Mouse (Mus musculus) neural tube, embryonic 11.5 days (tissue): ENCODE results near the gene Lrfn2. TPM values are rescaled to one million over a fixed set of nuclear protein-coding genes. Genes with fewer than 3 reads are reported as not detected.

Source experiments
- ATAC-seq: fragments of 200-750 bp; cut with Nextera tagmentation; 2 replicates; pipeline ENCODE4 v1.8.0; 2017; ENCODE audit warnings: moderate number of reproducible peaks, mild to moderate bottlenecking, moderate TSS enrichment, moderate library complexity; ENCODE audit not compliant: insufficient read depth, low FRiP score, low TSS enrichment
- DNase-seq: peaks from one replicate; pipeline ENCODE4 v3.0.0-alpha.2; 2015; ENCODE audit warnings: low spot score
- H3K27ac ChIP-seq: fragments of 300-500 bp; sonication (generic); 2 replicates; pipeline ENCODE4 v1.5.1; 2014; ENCODE audit warnings: low read depth, mild to moderate bottlenecking, low read length
- H3K27me3 ChIP-seq: fragments of 300-500 bp; sonication (generic); 2 replicates; pipeline ENCODE4 v1.6.1; 2014; ENCODE audit warnings: mild to moderate bottlenecking, low read length, mixed read lengths; ENCODE audit not compliant: control insufficient read depth, insufficient read depth
- H3K36me3 ChIP-seq: fragments of 300-500 bp; sonication (generic); 2 replicates; pipeline ENCODE4 v1.6.1; 2014; ENCODE audit warnings: mild to moderate bottlenecking, low read length, moderate library complexity, mixed read lengths; ENCODE audit not compliant: control insufficient read depth, insufficient read depth
- H3K4me1 ChIP-seq: fragments of 300-500 bp; sonication (generic); 2 replicates; pipeline ENCODE4 v1.6.1; 2014; ENCODE audit warnings: low read length, mixed read lengths; ENCODE audit not compliant: control insufficient read depth, insufficient read depth
- H3K4me2 ChIP-seq: fragments of 300-500 bp; sonication (generic); 2 replicates; pipeline ENCODE4 v1.6.1; 2014; ENCODE audit warnings: low read depth, mild to moderate bottlenecking, moderate library complexity
- H3K4me3 ChIP-seq: fragments of 300-500 bp; sonication (generic); 2 replicates; pipeline ENCODE4 v1.5.1; 2014; ENCODE audit warnings: low read depth, low read length
- H3K9ac ChIP-seq: fragments of 300-500 bp; sonication (generic); 2 replicates; pipeline ENCODE4 v1.6.1; 2014; ENCODE audit warnings: mild to moderate bottlenecking, low read length
- H3K9me3 ChIP-seq: fragments of 300-500 bp; sonication (generic); 2 replicates; pipeline ENCODE4 v1.6.1; 2016; ENCODE audit warnings: low read length; ENCODE audit not compliant: control insufficient read depth
- WGBS: fragments of 180-500 bp; shearing (Covaris S2); extraction: QIAGEN DNeasy Blood & Tissue Kit; methylation state at CpG from one replicate; pipeline ENCODE4 v1.1.7; 2014; 5-methylcytosine and 5-hydroxymethylcytosine counted together
- polyA plus RNA-seq: library from polyadenylated mRNA; unstranded; fragments of >200 nt; fragmentation: Nextera tagmentation; extraction: Ambion mirVana; gene quantifications from 2 replicates; pipeline ENCODE4 v1.2.1, GENCODE M21; 2014

Lrfn2 gene
- polyA plus RNA-seq, 1 experiment from 2014 or later, result 1.1 TPM

DNA sequence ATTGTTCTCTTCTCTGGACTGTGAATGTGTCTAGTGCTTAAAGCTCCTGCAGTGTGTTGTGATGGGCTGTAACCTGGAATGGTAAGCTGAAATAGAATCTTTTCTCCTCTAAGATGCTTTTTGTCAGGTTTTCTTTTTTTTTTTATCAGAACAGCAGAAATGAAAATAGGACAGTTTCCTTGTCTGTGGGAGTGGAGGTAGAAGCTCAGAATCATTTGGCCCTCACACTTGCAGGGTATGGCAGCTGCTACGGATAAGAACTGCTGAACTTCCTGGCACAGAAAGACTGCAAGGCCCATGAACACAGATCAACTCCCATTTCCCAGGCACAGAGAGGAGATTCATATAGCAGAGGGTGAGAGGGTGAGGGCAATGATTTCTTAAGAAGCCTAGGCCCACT is 19.1 kb downstream of the Lrfn2 start:
- Histone ChIP-seq H3K4me1 (peaks cover 7% of the 10 kb centered on the region; the same call in 1 of the 2 replicates), H3K9ac (no peak overlapping the region), H3K4me2 (no peak overlapping the region), H3K27ac (no peak overlapping the region), H3K9me3 (no peaks in the 10 kb centered on the region), H3K36me3 (no peaks in the 10 kb centered on the region), H3K4me3 (no peak overlapping the region), H3K27me3 (no peaks in the 10 kb centered on the region)
- 89% methylated on average over 1 of the region's 1 CpGs for WGBS
- no peak for DNase-seq
- no peak for ATAC-seq

DNA sequence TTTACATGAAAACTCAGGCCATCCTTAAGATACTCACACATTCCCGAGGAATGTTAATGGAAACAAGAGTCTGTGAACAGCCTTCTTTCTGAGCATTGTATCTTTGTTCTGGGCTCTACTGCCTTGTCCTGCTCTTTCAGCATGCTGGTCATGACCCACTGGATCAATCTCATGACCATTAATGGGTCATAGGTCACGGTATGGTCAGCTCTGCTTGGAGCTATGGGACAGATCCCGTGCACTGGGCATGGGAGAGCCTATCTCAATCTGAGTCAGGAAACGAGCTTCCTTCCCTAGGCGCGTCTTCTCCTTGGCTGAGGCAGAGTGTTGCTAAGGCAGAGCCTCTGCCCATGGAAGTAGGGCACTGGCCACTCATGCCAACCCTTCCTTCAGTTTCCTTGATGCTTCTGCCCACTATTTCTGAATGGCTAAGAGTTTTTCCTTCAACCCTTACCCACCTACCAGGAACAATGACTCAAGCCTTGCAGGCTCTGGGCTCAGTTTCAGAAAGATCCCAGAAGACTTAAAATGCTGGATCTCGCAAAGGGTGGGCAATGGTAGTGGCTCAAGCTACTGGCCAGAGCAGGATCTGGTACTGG is 24.0 kb downstream of the Lrfn2 start:
- no peaks in the 10 kb centered on the region for H3K36me3 ChIP-seq
- no peaks in the 10 kb centered on the region for H3K27me3 ChIP-seq
- no peaks in the 10 kb centered on the region for H3K9me3 ChIP-seq
- no peak overlapping the region for H3K4me3 ChIP-seq
- H3K27ac ChIP-seq, result no peak overlapping the region
- no peak overlapping the region for H3K9ac ChIP-seq
- H3K4me2 ChIP-seq, result no peak overlapping the region
- H3K4me1 ChIP-seq, result peaks cover 9% of the 10 kb centered on the region
- 76% methylated on average over 7 of the region's 7 CpGs for WGBS
- no peak for DNase-seq
- ATAC-seq, result no peak

DNA sequence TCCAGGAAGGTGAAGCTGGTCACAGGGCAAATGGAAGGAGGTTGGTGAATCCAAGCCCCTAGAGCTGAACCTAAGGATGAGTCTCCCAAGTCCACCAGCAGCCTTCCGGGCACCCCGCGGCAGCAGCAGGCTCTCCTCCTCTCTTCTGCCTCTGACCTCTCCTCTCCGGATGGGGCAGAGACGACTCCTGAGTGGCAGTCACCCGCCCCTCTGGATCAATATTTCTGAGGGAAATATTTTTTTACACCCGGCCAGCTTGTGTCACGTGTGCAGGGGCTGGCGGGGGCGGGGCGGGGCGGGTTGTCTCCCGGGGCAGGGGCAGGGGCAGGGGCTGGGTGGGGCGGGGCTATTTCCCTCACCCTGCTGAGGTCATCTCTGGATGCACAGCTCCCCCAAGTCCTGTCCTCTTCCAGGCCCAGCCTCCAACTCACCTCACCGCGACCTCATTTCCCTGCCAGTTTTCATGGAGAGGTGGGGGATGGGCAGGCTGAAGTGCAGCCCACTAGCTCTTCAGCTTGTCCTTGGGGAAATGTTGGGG is 28.1 kb downstream of the Lrfn2 start:
- no peaks in the 10 kb centered on the region for H3K27me3 ChIP-seq
- ATAC-seq, result peak; percentile 89
- H3K27ac ChIP-seq, result no peak overlapping the region
- WGBS, result 3% methylated on average over 16 of the region's 16 CpGs
- H3K36me3 ChIP-seq, result no peaks in the 10 kb centered on the region
- DNase-seq, result peak; percentile 82
- H3K4me3 ChIP-seq, result no peak overlapping the region
- no peak overlapping the region; the same call in 1 of the 2 replicates for H3K9ac ChIP-seq
- peak overlapping the region; percentile 31 for H3K4me2 ChIP-seq
- H3K9me3 ChIP-seq, result no peaks in the 10 kb centered on the region
- H3K4me1 ChIP-seq, result peaks cover 9% of the 10 kb centered on the region

DNA sequence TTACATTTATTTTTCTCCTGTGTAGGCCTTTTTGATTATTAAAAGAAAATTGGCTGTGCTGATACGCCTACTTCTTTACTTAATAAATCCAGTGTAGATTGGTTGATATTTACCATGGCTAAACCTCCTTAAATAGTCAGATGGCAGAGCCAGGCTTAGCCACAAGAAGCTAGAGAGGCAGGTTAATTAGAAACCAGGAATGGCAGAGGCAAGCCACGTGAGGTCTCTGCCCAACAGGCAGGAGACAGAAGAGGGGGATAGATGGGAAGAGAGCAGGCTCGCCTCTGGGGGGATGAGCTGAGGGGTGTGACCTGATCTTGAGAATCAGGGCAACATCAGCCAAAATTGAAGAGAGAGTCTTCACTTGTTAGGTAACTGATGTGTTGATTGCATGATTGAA is 30.5 kb downstream of the Lrfn2 start:
- H3K4me2 ChIP-seq, result no peak overlapping the region
- no peaks in the 10 kb centered on the region for H3K27me3 ChIP-seq
- ATAC-seq, result no peak
- H3K9ac ChIP-seq, result no peak overlapping the region
- no peaks in the 10 kb centered on the region for H3K9me3 ChIP-seq
- H3K4me3 ChIP-seq, result no peak overlapping the region
- DNase-seq, result no peak
- no peaks in the 10 kb centered on the region for H3K36me3 ChIP-seq
- WGBS, result 67% methylated on average over 3 of the region's 3 CpGs
- peaks cover 9% of the 10 kb centered on the region for H3K4me1 ChIP-seq
- H3K27ac ChIP-seq, result no peak overlapping the region

DNA sequence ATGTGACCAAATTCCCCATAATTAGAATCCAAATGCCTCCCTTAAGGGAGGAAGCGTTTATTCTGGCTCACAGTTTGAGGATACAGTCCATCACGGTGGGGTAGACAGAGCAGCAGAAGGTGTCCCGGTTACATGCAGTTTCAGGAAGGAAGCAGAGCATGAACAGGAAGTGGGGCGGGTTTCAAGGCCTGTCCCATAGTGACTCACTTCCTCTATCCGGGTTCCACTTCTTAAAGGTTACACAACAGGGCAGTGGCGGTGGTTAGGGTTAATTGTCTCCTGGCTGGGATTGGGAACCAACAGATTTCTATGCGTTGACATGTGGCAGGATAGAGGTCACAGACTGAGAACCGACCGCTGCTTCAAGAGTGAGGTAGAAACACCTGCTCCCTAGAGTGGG is 31.6 kb downstream of the Lrfn2 start:
- DNase-seq (no peak), ATAC-seq (no peak)
- no peaks in the 10 kb centered on the region for H3K9me3 ChIP-seq
- no peaks in the 10 kb centered on the region for H3K27me3 ChIP-seq
- 83% methylated on average over 9 of the region's 9 CpGs for WGBS
- H3K4me2 ChIP-seq, result no peak overlapping the region
- H3K4me1 ChIP-seq, result peaks cover 9% of the 10 kb centered on the region
- no peak overlapping the region for H3K4me3 ChIP-seq
- no peak overlapping the region for H3K9ac ChIP-seq
- H3K36me3 ChIP-seq, result no peaks in the 10 kb centered on the region
- H3K27ac ChIP-seq, result no peak overlapping the region

DNA sequence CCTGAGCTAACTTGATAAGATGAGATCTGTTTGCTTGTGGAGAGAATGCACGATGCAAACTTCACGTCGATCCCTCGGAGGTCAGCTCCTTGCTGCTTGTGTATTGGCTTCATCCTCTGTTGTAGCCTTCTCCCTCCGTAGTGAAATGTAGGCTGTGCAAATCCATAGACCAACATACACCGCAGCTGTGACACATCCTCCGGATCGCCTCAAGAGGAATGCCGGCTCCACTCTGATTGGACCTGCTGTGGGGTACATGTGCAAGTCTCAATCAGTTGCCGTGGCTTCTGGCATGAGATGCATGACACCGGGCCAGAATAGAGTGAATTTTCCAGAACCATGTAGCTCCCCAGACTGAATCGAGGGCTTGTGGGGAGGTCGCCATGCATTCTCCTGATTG is 36.1 kb downstream of the Lrfn2 start:
- Histone ChIP-seq H3K9ac (no peak overlapping the region), H3K27ac (no peak overlapping the region), H3K4me1 (peaks cover 1% of the 10 kb centered on the region; the same call in 1 of the 2 replicates), H3K27me3 (no peaks in the 10 kb centered on the region), H3K4me2 (no peak overlapping the region), H3K4me3 (no peak overlapping the region), H3K36me3 (no peaks in the 10 kb centered on the region), H3K9me3 (no peaks in the 10 kb centered on the region)
- 93% methylated on average over 13 of the region's 13 CpGs for WGBS
- ATAC-seq (no peak), DNase-seq (no peak)

DNA sequence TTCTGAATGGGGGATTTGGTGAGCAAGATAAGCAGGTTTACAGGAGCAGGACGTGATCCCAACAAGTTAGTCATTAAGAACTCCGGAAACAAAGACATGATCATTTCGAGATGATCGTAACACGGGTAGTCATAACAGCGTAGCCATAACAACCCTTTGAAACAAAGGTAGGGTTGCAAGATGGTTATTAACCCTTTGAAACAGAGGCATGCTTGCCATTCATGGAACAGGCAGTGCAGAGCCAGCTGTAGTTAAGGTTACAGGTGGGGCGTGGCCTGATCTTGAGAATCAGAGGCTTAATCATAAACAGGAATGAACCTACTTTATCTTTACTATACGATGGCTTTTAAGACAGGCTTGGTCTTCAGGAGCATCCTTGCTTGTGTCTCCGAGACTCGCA is 39.1 kb downstream of the Lrfn2 start:
- DNase-seq (no peak), ATAC-seq (no peak)
- 77% methylated on average over 10 of the region's 10 CpGs for WGBS
- H3K4me3 ChIP-seq, result no peak overlapping the region
- H3K9me3 ChIP-seq, result no peaks in the 10 kb centered on the region
- no peak overlapping the region for H3K9ac ChIP-seq
- no peak overlapping the region for H3K27ac ChIP-seq
- no peaks in the 10 kb centered on the region for H3K27me3 ChIP-seq
- H3K4me2 ChIP-seq, result no peak overlapping the region
- no peaks in the 10 kb centered on the region for H3K36me3 ChIP-seq
- H3K4me1 ChIP-seq, result peaks cover 5% of the 10 kb centered on the region; the same call in 1 of the 2 replicates

DNA sequence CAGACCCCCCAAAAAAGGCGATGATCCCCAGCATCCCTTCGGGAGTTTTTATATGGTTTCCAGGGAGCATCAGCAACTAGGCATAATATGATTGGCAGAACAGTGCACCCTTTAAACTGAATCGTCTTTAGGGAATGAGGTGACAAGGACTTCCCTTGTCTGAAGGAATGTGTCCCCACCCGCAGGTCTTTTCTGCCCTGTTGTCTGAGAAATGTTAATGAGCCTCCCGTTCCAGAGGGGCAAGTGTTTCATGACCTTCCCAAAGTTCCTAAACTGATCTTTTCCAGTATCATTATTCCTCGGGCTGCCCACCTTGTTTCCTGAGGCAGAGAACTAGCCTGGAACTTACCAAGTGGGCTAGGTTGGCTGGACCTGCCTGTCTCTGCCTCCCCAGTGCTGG is 40.7 kb downstream of the Lrfn2 start:
- no peak overlapping the region for H3K27ac ChIP-seq
- no peak overlapping the region for H3K4me2 ChIP-seq
- ATAC-seq (no peak), DNase-seq (no peak)
- no peak overlapping the region for H3K9ac ChIP-seq
- WGBS, result 34% methylated on average over 6 of the region's 6 CpGs
- H3K27me3 ChIP-seq, result no peaks in the 10 kb centered on the region
- no peak overlapping the region for H3K4me3 ChIP-seq
- H3K9me3 ChIP-seq, result no peaks in the 10 kb centered on the region
- peaks cover 8% of the 10 kb centered on the region; the same call in 1 of the 2 replicates for H3K4me1 ChIP-seq
- no peaks in the 10 kb centered on the region for H3K36me3 ChIP-seq

DNA sequence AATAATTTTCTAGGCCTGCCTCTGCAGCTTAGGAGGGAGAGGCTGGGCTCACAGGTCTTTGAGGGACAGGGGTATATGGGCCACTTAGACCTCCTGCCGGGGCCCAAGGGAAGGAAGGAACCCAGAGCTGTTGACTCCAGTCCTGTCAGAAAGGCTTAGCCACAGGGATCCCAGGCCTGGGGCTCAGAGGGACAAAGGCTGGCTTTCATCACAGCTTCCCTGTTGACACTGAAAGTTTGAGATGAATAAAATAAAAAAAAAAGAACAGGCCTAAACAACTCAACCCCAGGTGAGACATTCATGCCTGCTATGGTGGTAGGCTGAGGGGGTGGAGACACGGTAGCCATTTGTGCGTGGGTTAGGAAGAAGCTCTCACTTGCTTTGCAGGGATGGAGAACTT is 41.2 kb downstream of the Lrfn2 start:
- Histone ChIP-seq H3K36me3 (no peaks in the 10 kb centered on the region), H3K27me3 (no peaks in the 10 kb centered on the region), H3K4me3 (no peak overlapping the region), H3K9me3 (no peaks in the 10 kb centered on the region), H3K27ac (no peak overlapping the region), H3K4me2 (no peak overlapping the region), H3K4me1 (peaks cover 8% of the 10 kb centered on the region; the same call in 1 of the 2 replicates), H3K9ac (no peak overlapping the region)
- DNase-seq (no peak), ATAC-seq (no peak)
- 27% methylated on average over 3 of the region's 3 CpGs for WGBS
